Mouse (Mus musculus) small intestine, adult 2 months (tissue): Measurements from ENCODE around the gene Ubac2.

Experiments
- CTCF ChIP-seq: fragments of 200-500 bp; IDR thresholded peaks from 2 replicates; pipeline ENCODE4 v1.5.1; 2012; ENCODE audit warnings: low read depth, mild to moderate bottlenecking, control low read depth, inconsistent platforms, low read length, moderate library complexity, mixed read lengths; ENCODE audit not compliant: insufficient replicate concordance, insufficient read length; ENCODE audit errors: extremely low read depth
- POLR2A ChIP-seq: fragments of 200-500 bp; IDR thresholded peaks from 2 replicates; pipeline ENCODE4 v1.6.1; 2012; ENCODE audit warnings: low read depth, mild to moderate bottlenecking, control low read depth, inconsistent platforms, low read length, moderate library complexity

- TF ChIP-seq POLR2A = no peak
- no peak for TF ChIP-seq CTCF
Observed at GRCm38 (mm10) chr14:122063599-122063998, 185.2 kb downstream of the Ubac2 start.
